Mouse (Mus musculus): ENCODE measurements around the gene Cacnb4. TPM values are rescaled to one million over a fixed set of nuclear protein-coding genes. Genes with fewer than 3 reads are reported as not detected.

Gene Cacnb4
- total and polyA plus RNA-seq, 2 experiments from 2014 or later = 13.3 to 13.7 TPM

DNA sequence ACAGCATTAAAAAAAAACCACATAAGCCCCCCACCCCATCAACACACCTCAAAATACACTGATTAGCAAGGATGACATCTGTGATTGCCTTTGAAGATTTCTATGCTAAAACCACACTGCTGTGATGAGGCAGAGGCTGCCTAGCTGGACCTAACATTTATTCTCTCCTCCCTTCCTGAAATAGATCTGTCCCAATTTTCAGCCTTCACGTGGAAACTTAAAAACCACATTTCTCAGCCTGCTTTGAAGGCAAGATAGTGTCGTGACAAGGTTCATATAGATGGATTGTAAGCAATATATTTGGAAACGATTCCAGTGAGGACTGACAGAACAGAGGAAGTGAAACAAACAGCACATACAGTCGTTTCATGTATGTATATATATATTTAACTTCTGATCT, 22.1 kb downstream of the Cacnb4 start:
- Histone ChIP-seq H3K36me3 (ENCODE audit: insufficient read depth) (no peaks in the 10 kb centered on the region), H3K27me3 (ENCODE audit: insufficient read depth, low read length) (no peaks in the 10 kb centered on the region), H3K4me1 (ENCODE audit: insufficient read depth) (no peaks in the 10 kb centered on the region), H3K9me3 (ENCODE audit: low read length) (no peaks in the 10 kb centered on the region), H3K9ac (no peak overlapping the region), H3K27ac (ENCODE audit: low read depth, low read length) (no peak overlapping the region), H3K4me3 (ENCODE audit: low read depth, low read length) (no peak overlapping the region), H3K4me2 (ENCODE audit: low read depth) (no peak overlapping the region)
- ATAC-seq (no peak), DNase-seq (no peak)
- TF ChIP-seq CTCF (IDR thresholded peaks at IDR 0.05; ENCODE audit: low read depth) = no peak
- WGBS = 77% methylated on average over 4 of the region's 4 CpGs

DNA sequence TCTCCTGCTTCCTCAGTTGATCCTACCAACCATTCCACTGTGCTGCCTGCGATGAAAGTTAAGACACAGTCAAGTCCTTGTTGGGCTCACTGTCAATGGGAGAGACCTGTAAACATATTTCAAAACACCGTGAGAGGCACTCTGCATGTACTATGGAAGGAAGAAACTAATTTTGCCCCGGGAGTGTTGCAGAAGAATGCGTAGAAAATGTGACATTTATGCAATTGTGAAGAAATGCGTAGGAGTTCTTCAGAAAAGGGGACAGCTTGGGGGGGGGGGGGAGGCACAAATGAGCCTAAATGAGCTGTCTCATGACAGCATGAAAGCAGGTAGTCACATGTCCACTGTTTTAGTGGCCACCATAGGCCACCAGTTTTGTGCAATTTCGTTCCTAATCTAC, 25.1 kb downstream of the Cacnb4 start:
- WGBS = 82% methylated on average over 6 of the region's 6 CpGs
- Histone ChIP-seq H3K9me3 (ENCODE audit: low read length) (no peaks in the 10 kb centered on the region), H3K36me3 (ENCODE audit: insufficient read depth) (no peaks in the 10 kb centered on the region), H3K4me1 (ENCODE audit: insufficient read depth) (0 out of 2 replicates have a peak, but pooled peaks cover 3% of the 10 kb centered on the region), H3K9ac (no peak overlapping the region), H3K4me3 (ENCODE audit: low read depth, low read length) (no peak overlapping the region), H3K27me3 (ENCODE audit: insufficient read depth, low read length) (no peaks in the 10 kb centered on the region), H3K4me2 (ENCODE audit: low read depth) (no peak overlapping the region), H3K27ac (ENCODE audit: low read depth, low read length) (no peak overlapping the region)
- DNase-seq = no peak
- no peak for TF ChIP-seq CTCF (IDR thresholded peaks at IDR 0.05; ENCODE audit: low read depth)
- ATAC-seq = no peak

DNA sequence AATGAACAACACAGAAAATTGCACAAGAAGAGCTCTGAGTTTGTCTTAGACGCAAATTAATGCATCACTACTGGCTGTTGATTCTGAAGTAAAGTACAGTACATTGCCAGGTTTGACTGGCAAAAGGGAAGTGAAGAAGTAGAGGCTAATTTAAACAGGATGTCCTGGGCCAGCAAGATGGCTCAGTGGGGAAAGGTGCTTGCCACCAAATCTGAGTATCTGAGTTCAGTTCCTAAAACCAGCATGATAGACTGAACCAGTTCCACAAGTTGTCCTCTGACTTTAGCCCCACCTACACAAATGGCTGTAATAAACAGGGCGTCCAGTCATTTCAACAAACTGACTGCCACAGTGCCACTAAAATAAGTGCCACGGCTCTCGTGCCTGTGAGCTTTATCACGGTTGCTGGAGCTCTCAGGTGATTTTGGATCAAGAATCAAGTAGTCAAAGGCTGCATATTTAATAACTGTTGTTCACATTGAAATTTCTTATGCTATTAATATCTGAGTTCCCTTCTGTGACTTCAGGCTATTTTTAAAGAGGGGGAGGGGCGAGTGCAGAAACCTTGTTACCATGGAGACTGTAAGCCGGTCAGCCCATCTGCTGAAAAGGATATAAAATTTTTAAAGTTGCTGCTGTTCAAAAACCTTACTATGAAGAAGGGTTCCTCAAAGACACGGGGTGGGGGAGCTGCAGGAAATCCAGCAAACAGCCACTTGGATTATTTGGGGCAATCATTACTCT, 29.2 kb downstream of the Cacnb4 start:
- Histone ChIP-seq H3K27ac (ENCODE audit: low read depth, low read length) (peak overlapping the region; percentile 37; the same call in 1 of the 2 replicates), H3K9me3 (ENCODE audit: low read length) (no peaks in the 10 kb centered on the region), H3K27me3 (ENCODE audit: insufficient read depth, low read length) (no peaks in the 10 kb centered on the region), H3K36me3 (ENCODE audit: insufficient read depth) (no peaks in the 10 kb centered on the region), H3K4me3 (ENCODE audit: low read depth, low read length) (no peak overlapping the region), H3K9ac (no peak overlapping the region), H3K4me1 (ENCODE audit: insufficient read depth) (0 out of 2 replicates have a peak, but pooled peaks cover 3% of the 10 kb centered on the region), H3K4me2 (ENCODE audit: low read depth) (no peak overlapping the region)
- ATAC-seq = peak; percentile 54; the same call in 1 of the 2 replicates
- no peak for TF ChIP-seq CTCF (IDR thresholded peaks at IDR 0.05; ENCODE audit: low read depth)
- WGBS = 56% methylated on average over 8 of the region's 8 CpGs
- DNase-seq = peak; percentile 30

DNA sequence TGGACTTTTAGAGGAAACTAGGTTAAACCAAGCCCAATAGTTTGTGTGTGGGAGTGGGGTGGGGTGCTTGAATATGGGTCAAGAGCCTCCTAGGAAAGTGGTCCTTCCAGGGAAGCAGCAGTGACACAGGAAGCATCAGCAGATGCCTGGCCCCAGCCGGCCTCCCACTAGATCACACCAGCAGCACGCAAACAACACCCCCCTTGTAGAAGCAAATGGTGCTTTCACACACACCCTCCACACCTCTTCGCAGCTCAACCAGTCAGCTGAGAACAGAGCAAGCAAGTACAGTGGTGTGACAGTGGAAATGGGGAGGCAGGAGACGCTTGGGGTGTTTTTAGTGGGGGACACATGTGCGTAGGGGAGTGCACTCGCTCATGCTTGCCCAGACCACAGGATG, 33.0 kb downstream of the Cacnb4 start:
- no peak overlapping the region for H3K4me2 ChIP-seq (ENCODE audit: low read depth)
- TF ChIP-seq CTCF (IDR thresholded peaks at IDR 0.05; ENCODE audit: low read depth) = no peak
- H3K36me3 ChIP-seq (ENCODE audit: insufficient read depth) = no peaks in the 10 kb centered on the region
- no peaks in the 10 kb centered on the region for H3K9me3 ChIP-seq (ENCODE audit: low read length)
- no peak overlapping the region for H3K27ac ChIP-seq (ENCODE audit: low read depth, low read length)
- no peak overlapping the region for H3K9ac ChIP-seq
- H3K27me3 ChIP-seq (ENCODE audit: insufficient read depth, low read length) = no peaks in the 10 kb centered on the region
- no peak overlapping the region for H3K4me3 ChIP-seq (ENCODE audit: low read depth, low read length)
- no peak for ATAC-seq
- WGBS = 89% methylated on average over 6 of the region's 6 CpGs
- no peak for DNase-seq
- H3K4me1 ChIP-seq (ENCODE audit: insufficient read depth) = 0 out of 2 replicates have a peak, but pooled peaks cover 3% of the 10 kb centered on the region

DNA sequence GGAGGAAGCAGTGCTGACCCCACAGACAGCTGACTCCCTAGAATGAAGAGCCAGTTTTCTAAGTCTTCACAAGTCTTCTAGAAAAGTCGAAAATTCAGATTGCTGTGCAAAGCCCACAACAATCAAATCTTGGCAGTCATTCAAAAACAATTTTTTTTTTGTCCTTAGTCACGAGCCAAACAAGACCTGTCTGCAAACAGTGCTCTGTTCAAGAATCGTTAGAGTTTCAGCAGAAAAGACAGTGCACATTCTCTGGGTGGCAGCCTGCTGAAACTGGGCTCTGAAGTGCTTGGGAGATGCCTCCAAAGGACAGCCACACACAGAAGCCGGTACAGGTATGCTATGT, 37.1 kb downstream of the Cacnb4 start:
- WGBS = 39% methylated on average over 4 of the region's 4 CpGs
- no peak for TF ChIP-seq CTCF (IDR thresholded peaks at IDR 0.05; ENCODE audit: low read depth)

DNA sequence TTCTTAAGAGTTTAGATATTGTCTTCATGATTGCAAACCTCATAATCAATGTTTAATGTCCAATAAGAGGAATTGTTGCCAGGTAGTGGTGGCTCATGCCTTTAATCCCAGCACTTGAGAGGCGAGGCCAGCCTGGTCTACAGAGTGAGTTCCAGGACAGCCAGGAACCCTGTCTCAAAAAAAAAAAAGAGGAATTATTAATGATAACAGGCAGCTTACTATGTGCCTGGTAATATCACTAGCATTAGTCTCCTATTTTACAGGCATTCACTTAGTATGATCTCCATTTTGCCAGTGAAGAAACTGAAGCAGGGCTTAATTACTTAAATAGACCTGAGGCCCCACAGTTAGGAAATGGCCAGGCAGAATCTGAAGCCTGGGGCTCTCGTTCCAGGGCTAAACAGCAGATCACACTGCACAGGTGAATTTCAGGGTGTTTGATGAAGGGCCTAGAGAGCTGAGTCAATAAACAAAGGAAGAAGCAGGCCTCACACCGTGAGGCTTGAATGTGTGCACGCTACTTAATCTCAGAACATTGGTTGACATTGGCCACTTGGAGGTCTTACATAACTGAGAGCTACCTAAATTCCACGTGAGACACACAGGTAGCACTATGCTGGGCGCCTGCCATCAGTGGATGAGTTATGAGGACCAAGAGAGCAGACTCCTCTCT, 37.6 kb downstream of the Cacnb4 start:
- no peak for DNase-seq
- WGBS = 69% methylated on average over 6 of the region's 6 CpGs
- Histone ChIP-seq H3K27me3 (ENCODE audit: insufficient read depth, low read length) (no peaks in the 10 kb centered on the region), H3K4me3 (ENCODE audit: low read depth, low read length) (no peak overlapping the region), H3K9me3 (ENCODE audit: low read length) (no peaks in the 10 kb centered on the region), H3K9ac (no peak overlapping the region), H3K27ac (ENCODE audit: low read depth, low read length) (no peak overlapping the region), H3K4me1 (ENCODE audit: insufficient read depth) (no peaks in the 10 kb centered on the region), H3K4me2 (ENCODE audit: low read depth) (no peak overlapping the region), H3K36me3 (ENCODE audit: insufficient read depth) (no peaks in the 10 kb centered on the region)
- no peak for TF ChIP-seq CTCF (IDR thresholded peaks at IDR 0.05; ENCODE audit: low read depth)
- ATAC-seq = no peak

More for the DNA sequence above, 37.1 kb downstream of the Cacnb4 start:
- H3K4me3 ChIP-seq (ENCODE audit: low read depth, low read length) = no peak overlapping the region
- H3K9me3 ChIP-seq (ENCODE audit: low read length) = no peaks in the 10 kb centered on the region
- H3K27me3 ChIP-seq (ENCODE audit: insufficient read depth, low read length) = no peaks in the 10 kb centered on the region
- H3K9ac ChIP-seq = no peak overlapping the region
- no peaks in the 10 kb centered on the region for H3K4me1 ChIP-seq (ENCODE audit: insufficient read depth)
- no peak overlapping the region for H3K4me2 ChIP-seq (ENCODE audit: low read depth)
- no peak for DNase-seq
- no peak overlapping the region for H3K27ac ChIP-seq (ENCODE audit: low read depth, low read length)
- H3K36me3 ChIP-seq (ENCODE audit: insufficient read depth) = no peaks in the 10 kb centered on the region
- no peak for ATAC-seq

DNA sequence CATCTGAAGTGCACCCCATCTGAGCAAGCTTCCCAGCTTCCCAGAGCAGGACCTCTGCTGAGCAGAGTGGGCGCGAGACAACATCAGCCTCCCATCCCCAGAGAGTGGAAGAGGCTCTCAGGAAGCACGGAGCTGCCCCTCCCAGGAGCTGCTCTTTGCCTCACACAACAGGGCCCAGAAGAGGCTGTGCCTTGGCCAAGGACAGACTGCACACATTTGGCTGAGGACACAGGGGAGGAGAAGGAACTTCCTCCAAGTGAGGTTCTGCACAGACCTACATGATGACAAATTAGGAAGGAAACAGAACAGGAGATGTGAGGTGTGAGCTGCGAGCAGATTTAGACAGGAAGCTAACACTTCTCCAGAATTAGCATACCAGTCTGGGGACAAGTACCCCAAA, 38.4 kb downstream of the Cacnb4 start:
- 51% methylated on average over 4 of the region's 4 CpGs for WGBS

More for the DNA sequence above, 38.4 kb downstream of the Cacnb4 start:
- no peaks in the 10 kb centered on the region for H3K36me3 ChIP-seq (ENCODE audit: insufficient read depth)
- no peak overlapping the region for H3K9ac ChIP-seq
- H3K4me3 ChIP-seq (ENCODE audit: low read depth, low read length) = no peak overlapping the region
- H3K27ac ChIP-seq (ENCODE audit: low read depth, low read length) = no peak overlapping the region
- H3K27me3 ChIP-seq (ENCODE audit: insufficient read depth, low read length) = no peaks in the 10 kb centered on the region
- H3K4me2 ChIP-seq (ENCODE audit: low read depth) = no peak overlapping the region
- DNase-seq (no peak), ATAC-seq (0 out of 2 replicates have a peak, but pooled peaks have one; percentile 12)
- no peaks in the 10 kb centered on the region for H3K4me1 ChIP-seq (ENCODE audit: insufficient read depth)
- no peaks in the 10 kb centered on the region for H3K9me3 ChIP-seq (ENCODE audit: low read length)
- no peak for TF ChIP-seq CTCF (IDR thresholded peaks at IDR 0.05; ENCODE audit: low read depth)

All from forebrain, postnatal 0 days (tissue).